Mouse (Mus musculus): Measurements from ENCODE around the gene Ankrd13a. TPM values are rescaled to one million over a fixed set of nuclear protein-coding genes. Genes with fewer than 3 reads are reported as not detected.

The Ankrd13a gene
- polyA plus RNA-seq, 2 experiments, result 38.6 to 46.6 TPM

DNA sequence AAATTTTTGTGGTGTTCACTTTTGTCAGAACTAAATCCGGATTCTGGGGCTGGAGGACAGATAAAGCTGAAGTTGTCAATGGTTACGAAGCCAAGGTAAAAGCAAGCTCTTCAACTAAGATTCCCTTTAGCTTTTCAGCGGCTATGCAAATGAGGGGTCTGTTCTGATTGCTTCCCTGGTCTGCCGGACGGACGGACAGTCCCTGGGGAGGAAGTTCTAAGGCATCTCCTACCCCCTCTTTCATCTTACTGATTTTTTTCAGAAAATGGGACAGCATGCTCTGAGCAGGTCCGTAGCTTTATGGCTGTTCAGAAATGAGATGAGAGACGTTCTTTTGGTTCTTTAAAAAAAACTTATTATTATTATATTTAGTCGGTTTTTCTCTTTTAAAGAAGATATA lies 21.2 kb downstream of the Ankrd13a start:
- no peaks in the 10 kb centered on the region for H3K27me3 ChIP-seq (ENCODE audit: control insufficient read depth, insufficient read depth, low read length)
- H3K36me3 ChIP-seq (replicated peaks; ENCODE audit: control insufficient read depth, insufficient read depth, low read depth), result peaks cover 39% of the 10 kb centered on the region
- TF ChIP-seq EP300 (IDR thresholded peaks at IDR 0.05; ENCODE audit: low read depth) (no peak), CTCF (IDR thresholded peaks at IDR 0.05; ENCODE audit: low read depth) (no peak)
- H3K4me3 ChIP-seq (ENCODE audit: insufficient read depth in 1 of 2, low read depth in 2 of 2, low read length in 2 of 2), result no peak overlapping the region
- peaks cover 0 to 9% of the 10 kb centered on the region in 2 experiments; a peak in 2 of 4 replicates for H3K4me1 ChIP-seq (replicated peaks; ENCODE audit: control insufficient read depth in 2 of 2, insufficient read depth in 2 of 2, low read length in 1 of 2)
- WGBS (ENCODE audit: insufficient replicate concordance), result 80% methylated on average over 9 of the region's 9 CpGs
- H3K4me2 ChIP-seq (ENCODE audit: low read depth), result no peak overlapping the region
- no peak overlapping the region for H3K9ac ChIP-seq (replicated peaks)
- H3K9me3 ChIP-seq (ENCODE audit: control insufficient read depth, low read length), result no peaks in the 10 kb centered on the region
- DNase-seq (ENCODE audit: low read depth in 3 of 3, low spot score in 3 of 3) (no peak), ATAC-seq (ENCODE audit: insufficient read depth) (no peak)
- H3K27ac ChIP-seq, result no peak overlapping the region

DNA sequence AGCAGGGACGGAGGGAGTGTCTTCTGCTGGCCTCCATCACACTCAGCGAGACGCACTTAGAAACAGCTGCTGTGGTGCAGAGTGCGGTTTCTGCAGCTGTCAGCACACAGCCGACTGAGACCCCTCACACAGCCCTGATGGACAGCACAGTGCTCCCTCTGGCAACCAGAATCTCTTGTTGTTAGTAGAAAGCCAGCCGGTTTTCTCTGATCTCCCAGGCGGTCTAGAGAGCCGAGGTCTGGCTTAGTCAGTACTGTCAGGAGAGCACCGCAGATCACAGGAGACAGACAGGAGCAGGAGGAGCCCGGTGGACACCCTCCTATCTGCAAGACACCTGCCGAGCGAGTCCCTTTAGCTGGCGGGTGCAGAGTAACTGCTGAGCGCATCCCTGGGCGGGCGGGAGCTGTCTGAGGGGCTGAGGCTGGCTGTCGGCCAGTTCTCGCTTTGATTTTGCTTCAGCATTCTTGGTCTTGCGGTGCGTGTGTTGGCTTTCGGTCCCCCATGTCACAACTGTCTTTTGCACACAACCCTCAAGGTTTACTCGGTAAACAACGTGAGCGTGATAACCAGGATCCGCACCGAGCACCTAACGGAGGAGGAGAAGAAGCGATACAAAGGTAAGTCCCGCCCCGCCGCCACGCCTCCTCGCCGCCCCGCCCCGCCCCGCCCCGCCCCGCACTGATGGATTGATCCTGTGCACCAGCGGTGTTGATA lies 22.0 kb downstream of the Ankrd13a start:
- DNase-seq (ENCODE audit: low read depth in 3 of 3, low spot score in 3 of 3), result no peak
- Histone ChIP-seq H3K9me3 (ENCODE audit: control insufficient read depth, low read length) (no peaks in the 10 kb centered on the region), H3K4me2 (ENCODE audit: low read depth) (peak overlapping the region; percentile 33), H3K4me3 (ENCODE audit: insufficient read depth in 1 of 2, low read depth in 2 of 2, low read length in 2 of 2) (peak overlapping the region in 1 of 2 experiments; percentile 49; a peak in 2 of 4 replicates), H3K27me3 (ENCODE audit: control insufficient read depth, insufficient read depth, low read length) (no peaks in the 10 kb centered on the region), H3K27ac (no peak overlapping the region), H3K4me1 (replicated peaks; ENCODE audit: control insufficient read depth in 2 of 2, insufficient read depth in 2 of 2, low read length in 1 of 2) (peaks cover 3 to 14% of the 10 kb centered on the region in 2 experiments), H3K36me3 (replicated peaks; ENCODE audit: control insufficient read depth, insufficient read depth, low read depth) (peaks cover 40% of the 10 kb centered on the region), H3K9ac (replicated peaks) (no peak overlapping the region)
- ATAC-seq (ENCODE audit: insufficient read depth), result no peak
- TF ChIP-seq EP300 (IDR thresholded peaks at IDR 0.05; ENCODE audit: low read depth) (no peak), CTCF (IDR thresholded peaks at IDR 0.05; ENCODE audit: low read depth) (no peak)
- 61% methylated on average over 40 of the region's 40 CpGs for WGBS (ENCODE audit: insufficient replicate concordance)

DNA sequence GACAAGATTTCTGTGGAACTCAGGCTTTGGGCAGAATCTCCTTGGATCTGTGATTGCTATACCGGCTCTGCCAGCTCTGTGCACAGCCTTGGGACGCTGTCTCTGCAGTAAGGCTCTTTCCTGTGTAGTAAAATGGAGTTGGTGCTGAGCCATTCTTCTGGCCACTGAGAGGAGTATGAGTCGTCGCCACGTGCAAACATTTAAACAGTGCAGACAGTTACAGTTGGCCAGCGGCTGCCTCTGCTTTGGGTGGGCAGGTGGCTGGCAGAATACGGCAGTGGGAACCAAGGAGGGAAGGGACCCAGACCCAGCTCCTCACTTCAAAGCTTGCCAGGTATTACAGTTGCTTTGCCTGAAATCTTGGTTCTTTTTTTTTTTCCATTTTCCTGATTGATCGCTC lies 22.8 kb downstream of the Ankrd13a start:
- Histone ChIP-seq H3K4me2 (ENCODE audit: low read depth) (no peak overlapping the region), H3K36me3 (replicated peaks; ENCODE audit: control insufficient read depth, insufficient read depth, low read depth) (peaks cover 39% of the 10 kb centered on the region), H3K4me3 (ENCODE audit: insufficient read depth in 1 of 2, low read depth in 2 of 2, low read length in 2 of 2) (no peak overlapping the region), H3K9me3 (ENCODE audit: control insufficient read depth, low read length) (no peaks in the 10 kb centered on the region), H3K9ac (replicated peaks) (no peak overlapping the region), H3K27me3 (ENCODE audit: control insufficient read depth, insufficient read depth, low read length) (no peaks in the 10 kb centered on the region), H3K4me1 (replicated peaks; ENCODE audit: control insufficient read depth in 2 of 2, insufficient read depth in 2 of 2, low read length in 1 of 2) (peaks cover 5 to 17% of the 10 kb centered on the region in 2 experiments), H3K27ac (no peak overlapping the region)
- 88% methylated on average over 8 of the region's 8 CpGs for WGBS (ENCODE audit: insufficient replicate concordance)
- ATAC-seq (ENCODE audit: insufficient read depth) (no peak), DNase-seq (ENCODE audit: low read depth in 3 of 3, low spot score in 3 of 3) (no peak)
- TF ChIP-seq CTCF (IDR thresholded peaks at IDR 0.05; ENCODE audit: low read depth) (no peak), EP300 (IDR thresholded peaks at IDR 0.05; ENCODE audit: low read depth) (no peak)

DNA sequence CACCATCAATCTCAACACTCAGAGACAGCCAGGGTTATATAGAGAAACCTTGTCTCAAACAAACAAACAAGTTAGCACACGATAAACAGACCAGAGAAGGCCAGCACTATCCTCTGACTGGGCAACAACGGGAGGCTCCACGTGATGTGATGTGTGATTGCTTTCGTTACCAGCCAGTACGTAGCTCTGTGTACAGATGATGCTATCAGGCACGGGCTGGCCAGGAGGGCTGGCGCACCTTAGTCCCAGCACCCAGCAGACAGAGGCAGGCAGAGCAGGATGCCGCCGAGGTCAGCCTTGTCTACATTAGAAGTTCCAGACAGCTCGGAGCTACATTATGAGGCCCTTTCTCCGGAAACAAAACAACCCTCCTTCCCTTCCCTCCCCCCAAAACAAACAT lies 25.4 kb downstream of the Ankrd13a start:
- H3K9me3 ChIP-seq (ENCODE audit: control insufficient read depth, low read length), result no peaks in the 10 kb centered on the region
- WGBS (ENCODE audit: insufficient replicate concordance), result 76% methylated on average over 11 of the region's 11 CpGs
- H3K4me3 ChIP-seq (ENCODE audit: insufficient read depth in 1 of 2, low read depth in 2 of 2, low read length in 2 of 2), result no peak overlapping the region
- peaks cover 44% of the 10 kb centered on the region for H3K36me3 ChIP-seq (replicated peaks; ENCODE audit: control insufficient read depth, insufficient read depth, low read depth)
- H3K27me3 ChIP-seq (ENCODE audit: control insufficient read depth, insufficient read depth, low read length), result no peaks in the 10 kb centered on the region
- no peak overlapping the region for H3K27ac ChIP-seq
- DNase-seq (ENCODE audit: low read depth in 3 of 3, low spot score in 3 of 3), result no peak
- TF ChIP-seq CTCF (IDR thresholded peaks at IDR 0.05; ENCODE audit: low read depth) (no peak), EP300 (IDR thresholded peaks at IDR 0.05; ENCODE audit: low read depth) (no peak)
- H3K9ac ChIP-seq (replicated peaks), result no peak overlapping the region
- peaks cover 5 to 14% of the 10 kb centered on the region in 2 experiments for H3K4me1 ChIP-seq (replicated peaks; ENCODE audit: control insufficient read depth in 2 of 2, insufficient read depth in 2 of 2, low read length in 1 of 2)
- ATAC-seq (ENCODE audit: insufficient read depth), result no peak
- no peak overlapping the region for H3K4me2 ChIP-seq (ENCODE audit: low read depth)

DNA sequence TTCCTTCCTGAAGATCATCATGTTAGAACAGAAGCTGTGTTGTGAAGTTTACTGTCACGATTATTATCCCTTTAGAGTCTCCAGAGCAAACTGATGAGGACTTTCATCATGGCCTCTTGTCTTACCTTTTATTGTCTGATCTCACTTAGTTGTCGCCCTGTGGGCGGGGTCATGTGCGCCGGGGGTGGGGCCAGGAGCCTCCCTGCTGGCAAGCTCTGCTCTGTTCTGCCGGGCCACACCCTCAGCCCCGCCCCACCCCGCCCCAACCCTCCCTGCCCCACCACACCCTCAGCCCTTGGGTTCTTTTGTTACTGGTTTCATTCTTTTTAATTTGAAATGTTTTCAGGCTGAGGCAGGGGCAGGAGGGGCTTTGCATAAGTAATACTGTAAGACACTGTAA lies 26.6 kb downstream of the Ankrd13a start:
- peaks cover 48% of the 10 kb centered on the region for H3K36me3 ChIP-seq (replicated peaks; ENCODE audit: control insufficient read depth, insufficient read depth, low read depth)
- 14% methylated on average over 8 of the region's 8 CpGs for WGBS (ENCODE audit: insufficient replicate concordance)

More for the DNA sequence above, 26.6 kb downstream of the Ankrd13a start:
- DNase-seq (ENCODE audit: low read depth in 3 of 3, low spot score in 3 of 3) (peak in 1 of 3 experiments; percentile 59), ATAC-seq (ENCODE audit: insufficient read depth) (peak; percentile 78; the same call in 1 of the 2 replicates)
- no peaks in the 10 kb centered on the region for H3K27me3 ChIP-seq (ENCODE audit: control insufficient read depth, insufficient read depth, low read length)
- H3K4me3 ChIP-seq (ENCODE audit: insufficient read depth in 1 of 2, low read depth in 2 of 2, low read length in 2 of 2), result no peak overlapping the region
- peaks cover 6 to 12% of the 10 kb centered on the region in 2 experiments for H3K4me1 ChIP-seq (replicated peaks; ENCODE audit: control insufficient read depth in 2 of 2, insufficient read depth in 2 of 2, low read length in 1 of 2)
- no peak overlapping the region for H3K27ac ChIP-seq
- no peaks in the 10 kb centered on the region for H3K9me3 ChIP-seq (ENCODE audit: control insufficient read depth, low read length)
- H3K4me2 ChIP-seq (ENCODE audit: low read depth), result no peak overlapping the region
- TF ChIP-seq CTCF (IDR thresholded peaks at IDR 0.05; ENCODE audit: low read depth), result no peak
- no peak for TF ChIP-seq EP300 (IDR thresholded peaks at IDR 0.05; ENCODE audit: low read depth)
- no peak overlapping the region for H3K9ac ChIP-seq (replicated peaks)
